Mouse (Mus musculus): Measurements from ENCODE around the gene Plekhg3. TPM values are rescaled to one million over a fixed set of nuclear protein-coding genes. Genes with fewer than 3 reads are reported as not detected.

The Plekhg3 gene
- total RNA-seq, 2 experiments from 2014 or later, result 5.2 to 5.3 TPM

DNA sequence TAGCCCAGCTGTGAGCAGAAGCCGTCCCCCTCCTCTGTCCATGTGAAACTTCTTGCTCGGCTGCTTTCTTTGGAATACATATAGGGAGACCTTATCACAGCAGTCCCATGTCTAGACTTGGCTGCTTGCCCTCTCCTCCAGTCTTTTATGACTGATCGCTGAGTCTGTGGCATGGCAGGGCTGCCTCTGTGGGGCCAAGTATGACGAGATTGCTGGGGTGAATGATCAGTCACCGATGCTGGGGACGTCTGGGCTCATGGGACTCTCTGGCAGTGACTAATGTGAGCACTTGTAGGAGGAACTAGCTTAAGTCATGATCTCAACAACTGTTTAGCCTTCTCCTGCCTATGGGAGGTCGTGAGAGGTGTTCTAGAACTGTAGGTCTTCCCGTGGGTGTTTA, 21.6 kb downstream of the Plekhg3 start:
- DNase-seq (ENCODE audit: low spot score), result no peak

DNA sequence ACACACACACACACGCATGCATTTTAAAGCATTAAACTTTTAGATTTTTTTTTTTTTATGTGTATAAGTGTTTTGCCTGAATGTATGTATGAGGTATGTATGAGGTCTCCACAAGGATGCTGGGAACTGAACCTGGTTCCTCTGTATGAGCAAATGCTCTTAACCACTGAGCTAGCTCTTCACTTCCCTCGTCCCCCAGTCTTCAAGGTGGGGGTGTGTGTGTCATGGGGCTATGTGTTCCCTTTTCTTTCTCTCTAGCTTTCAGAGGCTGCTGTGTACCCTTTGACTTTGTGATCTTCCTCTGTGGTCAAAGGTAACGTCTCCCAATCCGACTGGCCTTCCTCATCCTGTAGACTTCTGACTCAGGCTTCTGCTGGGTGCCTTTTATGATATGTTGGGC, 22.3 kb downstream of the Plekhg3 start:
- no peak for DNase-seq (ENCODE audit: low spot score)

DNA sequence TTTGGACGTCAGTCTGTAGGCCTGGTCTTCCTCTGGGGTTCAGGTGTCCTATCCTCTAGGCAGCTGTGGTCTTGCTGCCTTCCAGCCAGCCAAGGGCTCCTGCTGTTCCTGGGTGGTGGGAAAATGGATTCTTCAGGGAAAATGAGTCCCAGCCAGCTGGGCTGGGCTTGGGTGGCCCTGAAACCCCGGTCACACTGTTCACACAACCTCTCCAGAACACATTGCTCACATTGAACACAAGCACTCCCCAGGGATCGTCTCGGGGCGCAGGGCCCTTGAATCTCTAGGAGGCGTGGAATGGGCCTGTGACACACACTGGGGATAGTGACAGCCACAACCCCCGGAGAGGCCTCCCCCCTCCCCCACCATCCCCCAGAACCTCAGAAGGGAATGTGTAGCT, 23.2 kb downstream of the Plekhg3 start:
- DNase-seq (ENCODE audit: low spot score), result peak; percentile 51

DNA sequence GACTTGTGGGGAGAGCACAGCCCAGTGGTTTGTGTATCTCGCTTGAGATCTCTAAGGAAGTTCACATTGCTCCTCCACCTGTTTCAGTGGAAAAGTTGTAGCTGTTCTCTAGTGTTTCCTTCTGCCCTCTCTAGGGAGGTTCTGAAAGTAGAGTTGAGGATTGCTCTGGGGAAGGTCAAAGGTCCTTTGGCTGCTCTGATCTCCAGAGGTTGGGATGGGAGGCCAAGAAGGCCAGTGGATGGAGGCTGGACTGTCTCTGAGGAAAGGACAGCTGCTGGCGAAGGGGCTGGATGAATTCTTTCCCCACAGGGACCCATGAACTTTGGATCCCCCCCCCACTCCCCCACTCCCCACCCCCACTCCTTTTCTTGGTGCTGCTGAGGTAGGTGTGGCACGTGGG, 23.7 kb downstream of the Plekhg3 start:
- no peak for DNase-seq (ENCODE audit: low spot score)

DNA sequence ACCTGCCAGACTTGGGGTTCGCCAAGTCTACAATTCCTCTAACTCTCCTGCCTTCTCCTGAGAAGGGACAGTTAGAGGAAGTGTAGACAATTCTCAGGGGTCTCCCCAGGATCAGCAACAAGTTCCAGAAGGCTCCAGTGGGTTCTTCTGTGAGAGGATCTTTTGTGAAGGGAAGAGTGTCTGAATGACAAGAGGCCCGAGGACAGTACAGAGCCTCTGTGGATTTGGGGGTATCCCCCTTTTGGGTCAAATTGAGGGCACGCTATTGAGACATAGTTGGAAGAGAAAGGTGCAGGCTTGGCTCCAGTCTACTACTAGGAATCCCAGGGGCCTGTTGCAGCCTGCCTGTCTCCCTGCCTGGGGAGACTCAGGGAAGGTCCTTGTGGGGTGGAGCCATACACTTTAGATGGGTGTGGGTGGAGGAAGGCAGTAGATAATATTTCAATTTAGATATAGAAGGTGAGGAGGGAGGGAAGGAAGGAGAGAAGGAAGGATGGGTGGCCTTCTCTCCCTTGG, 24.2 kb downstream of the Plekhg3 start:
- DNase-seq (ENCODE audit: low spot score), result no peak

DNA sequence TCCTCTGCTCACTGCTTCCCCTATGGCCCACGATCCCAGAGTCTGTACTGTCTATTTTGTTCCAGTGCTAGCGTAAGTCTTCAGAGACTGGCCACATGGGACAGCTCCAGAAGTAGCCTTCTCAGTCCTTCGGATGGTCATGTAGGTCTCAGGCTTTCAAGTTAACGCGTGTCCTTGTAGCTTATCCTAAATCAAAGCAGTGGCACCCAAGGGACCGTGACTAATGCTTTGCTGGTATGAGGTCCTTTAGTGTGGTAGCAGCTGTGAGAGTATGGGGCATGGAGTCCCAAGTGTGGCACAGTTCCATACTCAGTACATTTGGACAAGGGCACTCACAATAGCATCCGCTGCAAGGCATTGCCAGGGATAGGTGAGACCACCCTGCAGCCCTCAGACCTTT, 25.5 kb downstream of the Plekhg3 start:
- no peak for DNase-seq (ENCODE audit: low spot score)

DNA sequence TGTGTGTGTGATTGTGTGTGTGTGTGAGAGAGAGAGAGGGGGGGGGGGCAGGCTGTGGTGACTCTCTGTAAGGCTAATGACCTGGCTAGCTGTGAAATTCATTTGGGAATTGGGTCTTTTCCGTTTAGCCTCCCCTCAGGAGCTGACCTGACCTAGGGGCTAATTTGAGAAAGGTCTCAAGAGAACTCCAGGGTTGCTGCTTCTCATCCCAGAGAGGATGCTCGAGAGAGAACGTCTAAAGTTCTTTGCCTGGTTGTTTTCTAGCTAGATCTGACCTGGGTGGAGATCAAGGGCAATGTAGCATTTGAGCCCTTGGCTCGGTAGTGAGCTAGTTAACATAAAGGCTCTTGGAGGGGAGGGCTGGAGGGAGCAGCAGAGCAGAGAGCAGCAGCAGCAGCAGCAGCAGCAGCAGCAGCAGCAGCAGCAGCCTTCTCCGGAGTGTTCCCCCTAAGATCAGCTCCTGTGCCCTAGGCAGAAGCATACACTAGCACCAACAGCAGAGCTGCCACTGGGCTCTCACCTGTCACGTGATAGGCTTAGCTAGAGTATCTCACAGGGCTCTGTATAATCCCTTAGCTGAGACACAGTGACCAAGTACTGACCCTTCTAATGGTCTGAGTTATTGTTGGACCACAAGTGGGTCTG, 26.2 kb downstream of the Plekhg3 start:
- DNase-seq (ENCODE audit: low spot score), result no peak

DNA sequence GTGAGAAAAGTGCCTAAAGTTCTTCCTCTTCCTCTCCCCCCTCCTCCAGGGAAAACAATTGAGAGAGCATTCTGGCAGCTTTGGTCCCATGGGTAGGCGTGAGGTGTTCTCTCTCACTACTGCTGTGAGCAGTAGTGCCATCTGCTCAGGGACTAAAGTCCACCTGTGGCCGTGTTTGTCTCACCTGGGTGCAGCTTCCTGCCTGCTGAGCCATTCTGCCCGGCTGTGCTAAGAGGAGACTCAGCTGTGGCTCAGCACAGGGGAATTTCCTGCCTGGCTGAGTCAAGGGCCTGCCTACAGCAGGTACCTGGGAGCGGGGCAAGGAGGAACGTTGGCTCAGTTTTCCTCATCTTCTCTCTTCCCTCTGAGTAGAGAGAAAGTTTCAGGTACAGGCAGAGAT, 27.5 kb downstream of the Plekhg3 start:
- no peak for DNase-seq (ENCODE audit: low spot score)

DNA sequence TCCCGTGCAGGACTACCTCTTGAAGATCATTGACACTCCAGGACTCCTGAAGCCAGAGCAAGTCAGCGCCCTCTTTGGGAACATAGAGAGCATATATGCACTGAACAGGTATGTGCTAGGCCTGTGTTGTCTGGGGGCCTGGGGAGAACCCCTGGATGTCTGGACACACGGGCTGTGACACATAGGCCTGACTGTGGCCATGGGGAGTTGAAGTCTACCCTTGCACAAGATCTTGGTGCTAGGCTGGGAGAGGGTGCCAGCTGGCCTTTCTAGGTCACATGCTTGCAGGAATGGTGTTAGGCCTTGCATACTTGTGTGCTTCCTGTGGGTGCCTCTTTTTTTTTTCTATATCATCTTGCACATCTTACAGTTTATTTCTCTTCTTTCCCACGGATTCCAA, 31.5 kb downstream of the Plekhg3 start:
- no peak for DNase-seq (ENCODE audit: low spot score)

DNA sequence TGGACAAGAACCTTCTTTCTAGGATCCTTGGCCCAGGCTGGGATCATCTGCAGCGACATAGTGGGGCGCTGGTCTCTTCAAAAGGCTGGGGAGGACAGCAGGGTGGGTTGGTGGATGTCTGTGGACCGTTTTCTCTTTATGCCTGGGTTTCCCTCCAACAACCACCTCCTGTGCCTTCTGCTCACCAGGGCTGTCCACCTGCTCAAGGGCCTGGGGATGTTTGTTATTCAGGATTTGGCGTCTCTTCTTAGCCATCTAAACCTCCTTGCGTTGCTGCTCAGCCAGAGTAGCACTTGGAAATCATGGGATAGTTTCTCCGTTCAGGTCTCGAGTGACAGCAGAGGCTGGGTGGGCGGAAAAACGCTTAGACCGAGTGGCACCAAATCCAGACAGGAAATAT, 35.6 kb downstream of the Plekhg3 start:
- DNase-seq (ENCODE audit: low spot score), result no peak

DNA sequence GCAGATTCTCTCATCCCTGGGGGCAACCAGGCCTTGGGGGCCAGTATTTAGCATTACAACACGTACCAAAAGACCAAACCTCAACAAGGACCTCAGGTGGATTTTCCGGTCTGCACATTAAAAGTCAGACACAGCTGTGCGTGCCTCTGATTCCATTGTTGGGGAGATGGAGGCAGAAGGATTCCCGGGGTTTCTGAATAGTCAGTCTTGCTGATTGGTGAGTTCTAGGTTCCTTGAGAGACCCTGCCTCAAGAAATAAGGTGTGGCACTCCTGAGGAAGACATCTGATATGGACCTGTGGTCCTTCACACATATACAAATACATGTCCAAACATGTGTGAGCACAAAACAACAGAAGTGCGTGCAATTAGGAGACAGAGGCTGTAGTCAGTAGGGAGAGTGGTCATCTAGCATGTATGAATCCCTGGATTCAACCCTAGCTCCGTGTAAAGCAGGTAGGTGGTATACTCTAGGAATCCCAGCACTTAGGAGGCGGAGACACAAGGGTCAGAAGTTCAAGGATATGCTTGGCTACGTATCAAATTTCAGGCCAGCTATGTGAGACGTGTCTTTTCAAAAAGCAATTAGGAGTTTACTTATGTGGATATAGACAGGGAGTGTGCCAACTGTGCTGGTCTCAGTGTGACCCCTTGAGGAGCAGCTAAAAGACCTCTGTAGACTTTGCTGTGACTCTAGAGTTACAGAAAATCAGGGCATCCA, 39.7 kb downstream of the Plekhg3 start:
- DNase-seq (ENCODE audit: low spot score), result no peak

DNA sequence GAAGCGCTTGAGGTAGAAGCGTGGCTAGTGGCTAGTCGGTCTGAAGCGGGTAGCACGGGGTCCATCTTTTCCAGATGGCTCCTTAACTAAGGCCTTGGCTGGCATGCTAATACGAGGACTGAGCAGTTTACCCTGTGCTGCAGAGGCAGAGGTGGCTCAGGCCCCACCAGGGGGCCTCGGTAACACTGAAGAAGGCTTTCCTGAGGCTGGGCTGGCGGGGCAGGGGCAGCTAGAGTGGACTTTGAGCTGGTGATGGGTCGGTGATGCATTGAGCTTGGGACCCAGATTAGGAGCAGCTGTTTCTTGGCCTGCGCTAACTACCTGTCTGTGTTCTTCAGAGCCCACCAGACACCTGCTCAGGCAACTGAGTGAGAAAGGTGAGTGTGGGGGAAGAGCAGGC, 40.6 kb downstream of the Plekhg3 start:
- no peak for DNase-seq (ENCODE audit: low spot score)

DNA sequence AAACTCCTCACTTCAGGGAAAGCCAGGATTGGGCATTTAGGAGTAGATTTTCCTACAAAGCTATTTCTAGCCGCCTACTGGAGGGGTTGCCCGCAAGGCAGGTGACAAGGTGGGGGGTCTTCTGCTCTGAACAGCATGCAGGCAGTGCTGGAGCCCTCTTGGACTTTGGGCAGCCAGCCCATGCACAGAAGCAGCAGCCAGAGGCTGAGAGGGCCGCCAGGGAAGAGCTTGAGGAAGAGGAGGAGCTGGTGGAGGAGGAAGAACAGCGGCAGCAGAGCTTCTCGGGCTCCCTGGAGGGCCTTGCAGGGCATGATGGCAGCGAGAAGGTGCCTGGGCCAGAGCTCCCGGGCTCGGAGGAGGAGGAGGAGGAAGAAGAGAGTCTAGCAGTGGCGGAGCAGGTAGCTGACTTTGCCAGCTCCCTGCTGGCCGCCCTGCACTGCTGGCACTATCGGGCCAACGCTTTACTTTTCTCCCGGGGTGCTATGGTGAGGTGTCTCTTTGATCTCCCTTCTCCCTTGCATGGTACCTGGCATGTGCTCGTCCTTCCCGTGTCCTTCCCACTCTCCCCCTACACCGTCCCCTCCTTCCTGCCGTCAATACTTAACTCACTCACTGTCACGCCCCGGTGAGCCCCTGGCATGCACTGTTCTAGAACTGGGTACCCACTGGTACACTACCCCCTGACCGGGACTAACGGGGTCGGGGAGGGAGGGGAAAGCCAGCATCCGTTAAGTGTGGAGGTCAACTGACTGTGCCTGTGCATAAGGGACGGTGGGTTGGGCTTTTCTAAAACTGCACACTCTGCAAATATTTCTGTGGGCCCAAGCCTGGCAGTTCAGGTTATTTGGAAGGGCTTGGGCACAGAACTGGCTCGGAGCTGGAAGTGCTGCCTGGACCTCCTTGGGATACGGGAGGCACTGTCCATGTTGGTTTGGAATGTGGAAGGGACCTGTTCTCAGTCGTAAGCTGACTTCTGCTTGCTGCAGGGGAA, 41.9 kb downstream of the Plekhg3 start:
- no peak for DNase-seq (ENCODE audit: low spot score)

DNA sequence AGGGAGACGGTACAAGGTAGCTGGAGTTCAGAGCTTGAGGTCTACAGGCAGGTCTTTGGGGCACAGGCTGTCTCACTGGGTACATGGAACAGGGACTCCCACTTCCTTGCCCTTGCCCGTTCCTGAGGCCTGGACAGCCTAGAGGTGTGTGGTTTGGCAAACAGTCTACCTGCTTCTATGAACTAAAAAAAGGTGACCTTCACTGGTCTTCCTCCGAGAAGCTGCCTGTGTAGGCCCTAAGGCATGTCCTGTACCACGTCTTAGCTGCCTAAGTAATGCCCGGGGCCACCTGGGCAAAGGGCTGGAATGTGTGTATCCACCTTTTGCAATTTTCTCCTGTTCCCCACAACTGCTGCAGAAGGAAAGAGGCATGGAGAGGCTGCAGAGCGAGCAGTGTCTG, 42.7 kb downstream of the Plekhg3 start:
- no peak for DNase-seq (ENCODE audit: low spot score)

DNA sequence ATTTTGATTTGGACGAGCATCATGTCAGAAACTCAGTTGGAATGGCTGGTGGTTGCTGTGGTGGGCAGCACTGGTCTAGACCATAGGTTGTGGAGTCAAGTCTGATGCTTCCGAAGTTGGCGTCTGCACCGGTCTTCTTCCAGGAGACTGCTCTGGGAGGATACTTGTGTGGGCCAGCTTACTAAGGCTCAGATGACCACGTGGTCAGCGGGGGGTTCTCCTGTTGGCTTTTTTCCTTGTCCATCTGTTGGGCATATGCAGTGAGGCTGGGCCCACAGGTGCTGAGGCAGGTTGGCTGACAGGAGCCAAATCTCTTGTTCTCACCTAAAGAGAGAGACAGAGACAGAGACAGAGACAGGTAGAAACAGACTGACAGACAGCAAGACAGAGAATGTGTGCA, 44.1 kb downstream of the Plekhg3 start:
- no peak for DNase-seq (ENCODE audit: low spot score)

DNA sequence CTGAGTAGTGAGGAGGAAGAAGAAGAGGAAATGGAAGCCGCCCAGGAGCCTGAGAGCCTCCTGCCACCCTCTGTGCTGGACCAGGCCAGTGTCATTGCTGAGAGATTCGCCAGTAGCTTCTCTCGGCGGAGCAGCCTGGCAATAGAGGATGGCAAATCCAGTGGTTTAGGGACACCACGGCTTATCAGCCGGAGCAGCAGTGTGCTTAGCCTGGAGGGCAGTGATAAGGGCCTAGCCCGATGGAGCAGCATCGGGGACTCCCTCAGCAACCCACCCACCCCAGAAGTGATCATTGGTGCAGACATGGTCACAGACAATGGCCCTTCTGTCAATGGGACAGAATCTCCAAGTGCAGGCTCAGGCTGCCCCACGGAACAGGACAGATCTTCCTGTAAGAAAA, 45.4 kb downstream of the Plekhg3 start:
- DNase-seq (ENCODE audit: low spot score), result no peak

DNA sequence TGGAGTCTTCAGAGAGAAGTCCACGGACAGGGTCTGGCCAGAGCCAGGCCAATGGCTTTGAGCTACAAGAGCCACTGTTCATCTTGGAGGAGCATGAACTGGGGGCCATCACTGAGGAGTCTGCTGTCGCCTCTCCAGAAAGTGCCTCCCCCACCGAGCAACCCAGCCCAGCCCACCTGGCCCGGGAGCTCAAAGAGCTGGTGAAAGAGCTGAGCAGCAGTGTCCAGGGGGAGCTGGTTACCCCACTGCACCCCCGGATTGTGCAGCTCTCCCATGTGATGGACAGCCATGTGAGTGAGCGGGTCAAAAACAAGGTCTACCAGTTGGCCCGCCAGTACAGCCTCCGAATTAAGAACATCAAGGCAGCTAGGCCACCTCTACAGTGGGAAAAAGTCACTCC, 46.1 kb downstream of the Plekhg3 start:
- DNase-seq (ENCODE audit: low spot score), result no peak

DNA sequence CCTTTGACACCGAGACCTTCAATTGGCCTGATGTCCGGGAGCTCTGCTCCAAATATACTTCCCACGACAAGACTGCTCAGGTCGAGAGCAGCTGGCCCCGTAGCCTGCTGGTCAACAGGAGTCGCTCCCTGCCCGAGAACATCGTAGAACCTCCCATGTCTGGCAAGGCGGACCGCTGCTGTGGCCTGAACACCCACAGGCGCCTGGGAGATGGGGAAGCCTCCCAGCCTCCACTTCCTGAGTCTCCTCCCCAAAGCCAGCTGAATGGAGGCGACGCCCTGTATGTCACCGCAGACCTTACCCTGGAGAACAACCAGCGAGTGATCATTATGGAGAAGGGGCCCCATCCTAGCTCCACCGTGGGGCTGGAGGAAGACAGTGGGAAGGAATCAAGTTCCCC, 47.2 kb downstream of the Plekhg3 start:
- DNase-seq (ENCODE audit: low spot score), result no peak

DNA sequence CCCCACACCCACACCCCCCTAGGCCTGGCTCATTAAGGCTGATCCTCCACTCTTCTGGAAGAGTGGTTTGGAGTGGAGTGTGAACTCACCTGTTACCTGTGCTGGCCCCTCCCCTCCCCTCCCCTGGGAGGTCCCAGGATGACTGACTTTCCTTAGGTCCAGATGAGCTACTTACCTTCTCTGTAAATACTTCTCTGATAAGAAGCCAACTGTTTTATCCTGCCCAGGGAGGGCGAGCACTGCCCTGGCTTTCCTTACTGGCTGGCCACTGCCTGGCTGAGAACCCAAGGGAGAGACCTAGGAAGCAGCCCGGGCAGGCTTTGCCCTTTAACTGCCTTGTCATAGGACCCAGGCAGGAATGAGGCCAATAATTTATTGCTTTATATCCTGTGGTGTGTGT, 47.8 kb downstream of the Plekhg3 start:
- no peak for DNase-seq (ENCODE audit: low spot score)

DNA sequence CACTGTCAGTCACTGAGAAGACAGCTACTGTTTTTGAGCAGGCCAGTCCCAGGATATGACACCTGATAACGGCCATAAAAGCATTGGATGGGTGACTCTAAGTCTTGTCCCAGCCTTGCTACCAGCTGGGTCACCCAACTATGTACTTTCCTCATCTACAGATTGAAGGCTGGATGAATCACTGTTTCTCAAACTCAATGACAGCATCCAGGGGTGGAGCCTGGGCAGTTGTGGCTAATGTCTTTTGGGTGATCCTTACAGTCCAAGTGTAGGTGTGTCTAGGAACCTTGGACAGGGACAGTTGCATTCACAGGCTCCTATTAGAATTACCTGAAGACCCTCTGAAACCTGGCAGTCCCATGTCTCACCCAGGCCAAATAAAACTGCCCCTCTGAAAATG, 49.1 kb downstream of the Plekhg3 start:
- no peak for DNase-seq (ENCODE audit: low spot score)

DNA sequence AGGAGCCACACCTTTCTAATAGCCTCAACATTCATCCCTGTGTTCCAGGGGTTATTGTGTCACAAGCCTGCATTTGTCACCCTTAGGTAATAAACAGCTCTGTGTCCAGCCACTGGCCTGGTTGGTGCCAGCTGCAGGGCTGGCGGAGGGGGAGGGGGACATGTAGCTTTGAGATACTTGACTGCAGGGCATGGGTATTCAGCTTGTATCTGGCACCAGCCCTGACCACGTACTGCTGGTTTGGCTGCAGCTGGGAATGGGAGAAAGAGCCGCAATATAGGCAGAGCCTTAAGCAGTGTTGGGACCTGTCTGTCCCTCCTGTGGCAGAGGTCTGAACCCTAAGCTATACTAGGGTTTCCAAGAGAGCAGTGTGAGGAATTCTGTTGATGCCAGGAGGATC, 51.4 kb downstream of the Plekhg3 start:
- no peak for DNase-seq (ENCODE audit: low spot score)

DNA sequence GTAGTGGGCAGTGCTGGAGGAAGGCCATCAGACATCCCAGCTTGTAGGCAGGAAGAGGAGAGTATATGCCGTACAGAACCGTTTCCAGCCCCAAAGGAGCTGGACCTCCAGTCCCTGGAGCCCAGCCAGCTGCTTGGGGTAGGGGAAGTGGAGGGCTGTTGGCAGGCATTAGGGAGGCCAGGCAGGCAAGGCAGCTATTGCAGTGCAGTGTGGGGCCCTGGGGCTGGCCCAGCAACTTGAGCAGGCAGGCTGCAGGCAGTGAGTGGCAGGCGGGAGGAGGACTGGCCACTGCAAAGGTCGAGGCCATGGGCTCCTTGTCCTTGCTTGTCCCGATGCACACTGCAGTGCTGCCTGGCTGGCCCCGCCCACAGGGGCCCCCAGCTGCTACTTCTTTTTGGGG, 52.1 kb downstream of the Plekhg3 start:
- no peak for DNase-seq (ENCODE audit: low spot score)

Measured in gastrocnemius, adult 18-20 months (tissue).